8 mouse cellular contexts compared by ENCODE assay signal in genomic region chr16:10411764-10412746, GRCm38 (mm10). TPM values are rescaled to one million over a fixed set of nuclear protein-coding genes. Genes with fewer than 3 reads are reported as not detected.
DNase-seq lines count a peak whose midpoint lies in the region; ATAC-seq and TF ChIP-seq lines count a peak whose summit lies in the region.

Gene Nubp1, plus strand, starts transcription at chr16:10411948.

- TF ChIP-seq CTCF in cortical plate, adult 2 months (IDR thresholded peaks at IDR 0.05; ENCODE audit: extremely low read depth, insufficient read depth, low read length): no peak

- peak; percentile 99 for ATAC-seq in activated CD4-positive, CD25-positive, alpha-beta regulatory T cell, adult 4 months
- peak; percentile 95 for ATAC-seq in megakaryocyte progenitor cell, adult 5-6 weeks (replicated peaks; ENCODE audit: poor library complexity)

- H3K4me1 ChIP-seq in cortical plate, adult 2 months (ENCODE audit: control insufficient read depth, insufficient read depth, low read length): no peaks in the 10 kb centered on the region; the same call in 1 of the 2 replicates

- peak within 1 kb of the TSS; percentile 64 for H3K4me3 ChIP-seq in cortical plate, adult 2 months (ENCODE audit: insufficient read depth, low read length)

- peak within 1 kb of the TSS; percentile 73; the same call in 1 of the 2 replicates for H3K27ac ChIP-seq in cortical plate, adult 2 months (ENCODE audit: insufficient read depth, low read length)

- peak; percentile 66 for TF ChIP-seq POLR2A in cortical plate, adult 2 months (IDR thresholded peaks at IDR 0.05; ENCODE audit: extremely low read depth, insufficient read depth, low read length)

- DNase-seq in gastrocnemius, postnatal 10 days: peak; percentile 91
- DNase-seq in induced T-regulatory cell, adult 2 months (ENCODE audit: low read depth): peak; percentile 95
- DNase-seq in left cerebral cortex, adult 9 months (ENCODE audit: low spot score in 2 of 2): peak; percentile 81 to 92
- DNase-seq in right cerebral cortex, postnatal 14 days: peak; percentile 92
- DNase-seq in urinary bladder, postnatal 36 days (ENCODE audit: low spot score in 2 of 2): peak; percentile 90 to 91

RNA-seq across cellular contexts. Expression of gene Nubp1, which starts in this region (rescaled TPM):
- 10 to 100 TPM; 68.5 to 77.0 TPM for polyA plus RNA-seq in activated CD4-positive, CD25-positive, alpha-beta regulatory T cell, adult 4 months (2017; shearing (Covaris generic))
- 24.6 and 26.3 TPM in 2 replicates for polyA plus RNA-seq in cortical plate, adult 2 months (2012; rRNA removed)
- 1 to 10 TPM; 7.8 to 8.5 TPM for total RNA-seq in gastrocnemius, postnatal 10 days (2021)
- total RNA-seq in megakaryocyte progenitor cell, adult 5-6 weeks (2015): 35.9 and 40.7 TPM in 2 replicates
- total RNA-seq in megakaryocyte progenitor cell, adult 5-6 weeks (2017): 41.5 and 48.7 TPM in 2 replicates

Comparison
In these comparisons a context has a peak if more than half of its experiments do, and no peak if none do; other contexts are left out.
1. Peak in every context shown above with its lines: DNase-seq, ATAC-seq, H3K4me3 ChIP-seq and H3K27ac ChIP-seq.